Mouse (Mus musculus) hindbrain, embryonic 12.5 days (tissue): ENCODE measurements around the gene Dnmt3l. TPM values are rescaled to one million over a fixed set of nuclear protein-coding genes. Genes with fewer than 3 reads are reported as not detected.
A peak's percentile ranks its signal among the peaks of the same experiment; 100 is the strongest.
"Not testable (repeated sequence)": the region's sequence is repeated elsewhere in the genome, so short reads cannot be mapped to it uniquely, and the experiment has no call there.

ENCODE experiments used
- ATAC-seq: fragments of 200-750 bp; cut with Nextera tagmentation; 2 replicates; pipeline ENCODE4 v1.8.0; 2017; ENCODE audit warnings: moderate TSS enrichment; ENCODE audit not compliant: low FRiP score
- H3K27ac ChIP-seq: fragments of 300-500 bp; sonication (generic); 2 replicates; pipeline ENCODE4 v1.5.1; 2016; ENCODE audit warnings: mild to moderate bottlenecking
- H3K27me3 ChIP-seq: fragments of 300-500 bp; sonication (generic); 2 replicates; pipeline ENCODE4 v1.6.1; 2016; ENCODE audit warnings: mild to moderate bottlenecking
- H3K36me3 ChIP-seq: fragments of 300-500 bp; sonication (generic); 2 replicates; pipeline ENCODE4 v1.6.1; 2016; ENCODE audit warnings: mild to moderate bottlenecking
- H3K4me1 ChIP-seq: fragments of 300-500 bp; sonication (generic); 2 replicates; pipeline ENCODE4 v1.6.1; 2016
- H3K4me2 ChIP-seq: fragments of 300-500 bp; sonication (generic); replicated peaks from 2 replicates; pipeline ENCODE4 v1.6.1; 2016; ENCODE audit warnings: mild to moderate bottlenecking
- H3K4me3 ChIP-seq: fragments of 300-500 bp; sonication (generic); 2 replicates; pipeline ENCODE4 v1.5.1; 2016; ENCODE audit warnings: mild to moderate bottlenecking
- H3K9ac ChIP-seq: fragments of 300-500 bp; sonication (generic); 2 replicates; pipeline ENCODE4 v1.6.1; 2016; ENCODE audit warnings: mild to moderate bottlenecking, moderate library complexity
- H3K9me3 ChIP-seq: fragments of 300-500 bp; sonication (generic); replicated peaks from 2 replicates; pipeline ENCODE4 v1.6.1; 2016; ENCODE audit warnings: mild to moderate bottlenecking
- WGBS: fragments of 180-500 bp; shearing (Covaris S2); methylation state at CpG from one replicate; pipeline ENCODE4 v1.1.7; 2016; 5-methylcytosine and 5-hydroxymethylcytosine counted together
- polyA plus RNA-seq: library from polyadenylated mRNA; unstranded; fragments of >200 nt; fragmentation: Nextera tagmentation; extraction: Ambion mirVana; gene quantifications from 2 replicates; pipeline ENCODE4 v1.2.1, GENCODE M21; 2016

Gene Dnmt3l
- polyA plus RNA-seq, 1 experiment from 2014 or later, result 0.48 TPM

- Histone ChIP-seq H3K4me1 (no peaks in the 10 kb centered on the region), H3K4me2 (no peak overlapping the region), H3K9me3 (no peaks in the 10 kb centered on the region), H3K4me3 (no peak overlapping the region), H3K27me3 (no peaks in the 10 kb centered on the region), H3K27ac (no peak overlapping the region), H3K36me3 (no peaks in the 10 kb centered on the region), H3K9ac (no peak overlapping the region)
- WGBS, result 88% methylated on average over 23 of the region's 23 CpGs
- ATAC-seq, result no peak
These were observed 50.3 kb downstream of the Dnmt3l start for GRCm38 (mm10) chr10:78091865-78092724.

GRCm38 (mm10) chr10:78092725-78093029, 50.9 kb downstream of the Dnmt3l start:
- 89% methylated on average over 13 of the region's 13 CpGs for WGBS
- no peaks in the 10 kb centered on the region for H3K9me3 ChIP-seq

GRCm38 (mm10) chr10:78095221-78095620, 53.5 kb downstream of the Dnmt3l start:
- Histone ChIP-seq H3K9ac (no peak overlapping the region), H3K27ac (no peak overlapping the region), H3K36me3 (no peaks in the 10 kb centered on the region), H3K27me3 (no peaks in the 10 kb centered on the region), H3K9me3 (no peaks in the 10 kb centered on the region), H3K4me1 (no peaks in the 10 kb centered on the region), H3K4me3 (no peak overlapping the region), H3K4me2 (no peak overlapping the region)
- ATAC-seq, result no peak

More at GRCm38 (mm10) chr10:78092725-78093029, 50.9 kb downstream of the Dnmt3l start:
- no peak for ATAC-seq
- H3K27me3 ChIP-seq, result no peaks in the 10 kb centered on the region
- H3K4me2 ChIP-seq, result no peak overlapping the region
- H3K27ac ChIP-seq, result no peak overlapping the region
- H3K4me3 ChIP-seq, result no peak overlapping the region
- no peaks in the 10 kb centered on the region for H3K36me3 ChIP-seq
- H3K4me1 ChIP-seq, result no peaks in the 10 kb centered on the region
- H3K9ac ChIP-seq, result no peak overlapping the region

- no peak overlapping the region for H3K4me3 ChIP-seq
- WGBS, result 90% methylated on average over 5 of the region's 5 CpGs
- no peak for ATAC-seq
These were observed 54.5 kb downstream of the Dnmt3l start for GRCm38 (mm10) chr10:78095954-78096931.

GRCm38 (mm10) chr10:78099860-78100259, 58.1 kb downstream of the Dnmt3l start:
- not testable (repeated sequence) for H3K36me3 ChIP-seq, H3K9ac ChIP-seq, H3K9me3 ChIP-seq, H3K27me3 ChIP-seq, ATAC-seq, H3K4me1 ChIP-seq, H3K4me2 ChIP-seq, H3K27ac ChIP-seq, H3K4me3 ChIP-seq

More at GRCm38 (mm10) chr10:78095954-78096931, 54.5 kb downstream of the Dnmt3l start:
- no peaks in the 10 kb centered on the region for H3K36me3 ChIP-seq
- H3K27ac ChIP-seq, result no peak overlapping the region
- H3K9me3 ChIP-seq, result no peaks in the 10 kb centered on the region
- H3K4me1 ChIP-seq, result peaks cover 1% of the 10 kb centered on the region
- no peak overlapping the region for H3K4me2 ChIP-seq
- H3K27me3 ChIP-seq, result no peaks in the 10 kb centered on the region
- H3K9ac ChIP-seq, result no peak overlapping the region

- Histone ChIP-seq H3K9me3 (no peaks in the 10 kb centered on the region), H3K27me3 (no peaks in the 10 kb centered on the region), H3K9ac (peak overlapping the region; percentile 32; the same call in 1 of the 2 replicates), H3K4me3 (peak overlapping the region; percentile 23), H3K4me1 (peaks cover 6% of the 10 kb centered on the region), H3K27ac (no peak overlapping the region), H3K4me2 (peak overlapping the region; percentile 51), H3K36me3 (no peaks in the 10 kb centered on the region)
- 28% methylated on average over 16 of the region's 16 CpGs for WGBS
- ATAC-seq, result peak; percentile 63
These were observed 59.4 kb downstream of the Dnmt3l start for GRCm38 (mm10) chr10:78100989-78101780.

GRCm38 (mm10) chr10:78104555-78105490, 63.1 kb downstream of the Dnmt3l start:
- Histone ChIP-seq H3K4me2 (no peak overlapping the region), H3K36me3 (no peaks in the 10 kb centered on the region), H3K9me3 (no peaks in the 10 kb centered on the region), H3K4me1 (peaks cover 6% of the 10 kb centered on the region), H3K27ac (no peak overlapping the region), H3K4me3 (no peak overlapping the region), H3K27me3 (no peaks in the 10 kb centered on the region), H3K9ac (no peak overlapping the region)
- no peak for ATAC-seq
- 83% methylated on average over 11 of the region's 11 CpGs for WGBS

GRCm38 (mm10) chr10:78105548-78105947, 63.8 kb downstream of the Dnmt3l start:
- no peak overlapping the region for H3K9ac ChIP-seq
- no peaks in the 10 kb centered on the region for H3K36me3 ChIP-seq
- no peak overlapping the region for H3K4me2 ChIP-seq
- H3K4me3 ChIP-seq, result no peak overlapping the region
- peaks cover 6% of the 10 kb centered on the region for H3K4me1 ChIP-seq
- 84% methylated on average over 12 of the region's 12 CpGs for WGBS
- ATAC-seq, result no peak
- H3K27ac ChIP-seq, result no peak overlapping the region
- no peaks in the 10 kb centered on the region for H3K27me3 ChIP-seq
- H3K9me3 ChIP-seq, result no peaks in the 10 kb centered on the region

Other genes starting within 250 kb of the Dnmt3l start
- not detected in 2 replicates for gene Gm9639, start 246.9 kb upstream of the Dnmt3l start, polyA plus RNA-seq
- gene Gm19668, start 242.8 kb upstream of the Dnmt3l start, polyA plus RNA-seq, result not detected in 2 replicates
- not detected in 2 replicates for gene Gm9507, start 230.1 kb upstream of the Dnmt3l start, polyA plus RNA-seq
- gene Gm2696, start 227.3 kb upstream of the Dnmt3l start, polyA plus RNA-seq, result 0.31 TPM in 1 of 2 replicates, not detected in the other
- not detected in 2 replicates for gene Krtap10-4, start 214.9 kb upstream of the Dnmt3l start, polyA plus RNA-seq
- gene Krtap10-10, start 206.0 kb upstream of the Dnmt3l start, polyA plus RNA-seq, result not detected in 2 replicates
- gene Gm36176, start 195.1 kb upstream of the Dnmt3l start, polyA plus RNA-seq, result not detected in 2 replicates
- gene Gm10318, start 189.1 kb upstream of the Dnmt3l start, polyA plus RNA-seq, result not detected in 2 replicates
- not detected in 2 replicates for gene Gm3285, start 180.0 kb upstream of the Dnmt3l start, polyA plus RNA-seq
- 6.8 and 7.4 TPM in 2 replicates for gene Lrrc3, start 139.4 kb upstream of the Dnmt3l start, polyA plus RNA-seq
- 1.3 and 1.4 TPM in 2 replicates for gene Trpm2, start 71.4 kb upstream of the Dnmt3l start, polyA plus RNA-seq
- 33.8 and 34.8 TPM in 2 replicates for gene 1810043G02Rik, start 63.4 kb upstream of the Dnmt3l start, polyA plus RNA-seq
- gene Pfkl, start 31.9 kb upstream of the Dnmt3l start, polyA plus RNA-seq, result 118 and 132 TPM in 2 replicates
- 0.20 and 0.23 TPM in 2 replicates for gene Aire, start 1.7 kb downstream of the Dnmt3l start, polyA plus RNA-seq
- 1.2 and 1.8 TPM in 2 replicates for gene Icosl, start 27.4 kb downstream of the Dnmt3l start, polyA plus RNA-seq
- gene D10Jhu81e, start 127.8 kb downstream of the Dnmt3l start, polyA plus RNA-seq, result 20.1 and 24.4 TPM in 2 replicates
- 20.9 and 21.2 TPM in 2 replicates for gene Pwp2, start 143.2 kb downstream of the Dnmt3l start, polyA plus RNA-seq
- 23.4 and 26.0 TPM in 2 replicates for gene Trappc10, start 202.7 kb downstream of the Dnmt3l start, polyA plus RNA-seq